13 mouse cellular contexts compared by ENCODE assay signal in genomic region chr1:160520665-160521064, GRCm38 (mm10).
DNase-seq lines count a peak whose midpoint lies in the region; ATAC-seq and TF ChIP-seq lines count a peak whose summit lies in the region.
"Had no signal": no experiment of that assay in that cellular context is flagged by ENCODE, and none has a peak within 500 bp of the region (broad histone marks: within the 10 kb centered on the region; RNA-seq: fewer than 3 reads in every experiment).

No protein-coding gene starts in this region.

- DNase-seq in heart, postnatal 36 days, result no peak
- peak; percentile 3 for DNase-seq in urinary bladder, postnatal 14 days (ENCODE audit: low spot score)
- DNase-seq in urinary bladder, postnatal 36 days (ENCODE audit: low spot score in 2 of 2), result no peak
- DNase-seq in embryonic facial prominence, embryonic 14.5 days (ENCODE audit: low spot score), result peak; percentile 7
- no peak for DNase-seq in frontal cortex, postnatal 25 days (ENCODE audit: low spot score in 2 of 2)
- DNase-seq: cerebellum, adult 2 months; kidney, adult 18-20 months; lung, embryonic 14.5 days; spleen, adult 18-20 months had no signal

- no peak for TF ChIP-seq CTCF in intestine, postnatal 0 days (IDR thresholded peaks at IDR 0.05; ENCODE audit: low read depth)

- peak; percentile 61 for ATAC-seq in heart, embryonic 14.5 days (ENCODE audit: insufficient number of reproducible peaks, insufficient read depth, low FRiP score, low read depth)
- 0 out of 2 replicates have a peak, but pooled peaks have one; percentile 41 for ATAC-seq in embryonic facial prominence, embryonic 14.5 days (ENCODE audit: low read depth)
- no peak for ATAC-seq in intestine, postnatal 0 days
- ATAC-seq in intestine, embryonic 16.5 days, result no peak

- no peaks in the 10 kb centered on the region for H3K9me3 ChIP-seq in heart, embryonic 14.5 days (ENCODE audit: control insufficient read depth, low read length)
- H3K9me3 ChIP-seq in embryonic facial prominence, embryonic 14.5 days (ENCODE audit: control insufficient read depth, low read length), result no peaks in the 10 kb centered on the region
- H3K9me3 ChIP-seq in intestine, postnatal 0 days (ENCODE audit: control insufficient read depth), result no peaks in the 10 kb centered on the region
- H3K9me3 ChIP-seq in intestine, embryonic 16.5 days (ENCODE audit: control insufficient read depth, low read length), result no peaks in the 10 kb centered on the region
- H3K9me3 ChIP-seq: megakaryocyte, embryonic 14.5 days had no signal

- 23% methylated on average over 3 of the region's 3 CpGs for WGBS in heart, embryonic 14.5 days
- 32% methylated on average over 3 of the region's 3 CpGs for WGBS in embryonic facial prominence, embryonic 14.5 days
- WGBS in intestine, postnatal 0 days, result 65% methylated on average over 3 of the region's 3 CpGs
- WGBS in intestine, embryonic 16.5 days, result 50% methylated on average over 3 of the region's 3 CpGs

- H3K9ac ChIP-seq in heart, embryonic 14.5 days (ENCODE audit: low read length), result no peak overlapping the region
- H3K9ac ChIP-seq in embryonic facial prominence, embryonic 14.5 days (ENCODE audit: low read depth, low read length), result no peak overlapping the region
- H3K9ac ChIP-seq in intestine, postnatal 0 days (ENCODE audit: low read depth, low read length), result no peak overlapping the region
- no peak overlapping the region for H3K9ac ChIP-seq in intestine, embryonic 16.5 days (ENCODE audit: low read depth, low read length)
- H3K9ac ChIP-seq: lung, embryonic 14.5 days had no signal

- H3K4me3 ChIP-seq in heart, embryonic 14.5 days (ENCODE audit: control insufficient read depth in 1 of 2, insufficient read depth in 1 of 2, low read depth in 1 of 2, low read length in 2 of 2), result no peak overlapping the region
- no peak overlapping the region for H3K4me3 ChIP-seq in embryonic facial prominence, embryonic 14.5 days (ENCODE audit: low read depth, low read length)
- H3K4me3 ChIP-seq in intestine, postnatal 0 days (ENCODE audit: low read depth, low read length), result no peak overlapping the region
- no peak overlapping the region for H3K4me3 ChIP-seq in intestine, embryonic 16.5 days (ENCODE audit: low read length)
- H3K4me3 ChIP-seq: megakaryocyte, embryonic 14.5 days had no signal

- peak overlapping the region; percentile 35 to 78 for H3K27ac ChIP-seq in heart, embryonic 14.5 days (replicated peaks in 1 of 2; ENCODE audit: control insufficient read depth in 1 of 2, insufficient read depth in 1 of 2, low read depth in 2 of 2, low read length in 2 of 2)
- H3K27ac ChIP-seq in embryonic facial prominence, embryonic 14.5 days (replicated peaks; ENCODE audit: low read depth, low read length), result no peak overlapping the region
- H3K27ac ChIP-seq in intestine, postnatal 0 days (ENCODE audit: low read depth, low read length), result no peak overlapping the region
- H3K27ac ChIP-seq in intestine, embryonic 16.5 days (ENCODE audit: low read length), result no peak overlapping the region

- no peaks in the 10 kb centered on the region for H3K27me3 ChIP-seq in heart, embryonic 14.5 days (ENCODE audit: control insufficient read depth, insufficient read depth, low read length)
- no peaks in the 10 kb centered on the region for H3K27me3 ChIP-seq in embryonic facial prominence, embryonic 14.5 days (replicated peaks; ENCODE audit: control insufficient read depth, insufficient read depth, low read length)
- H3K27me3 ChIP-seq in intestine, postnatal 0 days (replicated peaks; ENCODE audit: control insufficient read depth, insufficient read depth, low read length), result no peaks in the 10 kb centered on the region
- H3K27me3 ChIP-seq in intestine, embryonic 16.5 days (replicated peaks; ENCODE audit: control insufficient read depth, insufficient read depth, low read length), result no peaks in the 10 kb centered on the region
- H3K27me3 ChIP-seq: megakaryocyte, embryonic 14.5 days had no signal

- H3K36me3 ChIP-seq in heart, embryonic 14.5 days (ENCODE audit: control insufficient read depth, insufficient read depth, low read length), result no peaks in the 10 kb centered on the region
- H3K36me3 ChIP-seq in embryonic facial prominence, embryonic 14.5 days (ENCODE audit: control insufficient read depth, insufficient read depth, low read length), result no peaks in the 10 kb centered on the region
- H3K36me3 ChIP-seq in intestine, postnatal 0 days (ENCODE audit: control insufficient read depth, insufficient read depth), result no peaks in the 10 kb centered on the region
- no peaks in the 10 kb centered on the region for H3K36me3 ChIP-seq in intestine, embryonic 16.5 days (ENCODE audit: control insufficient read depth, insufficient read depth, low read length)

- no peak overlapping the region for H3K4me2 ChIP-seq in heart, embryonic 14.5 days (ENCODE audit: low read length)
- no peak overlapping the region for H3K4me2 ChIP-seq in embryonic facial prominence, embryonic 14.5 days (ENCODE audit: low read depth, low read length)
- H3K4me2 ChIP-seq in intestine, postnatal 0 days (replicated peaks; ENCODE audit: low read depth), result no peak overlapping the region
- no peak overlapping the region for H3K4me2 ChIP-seq in intestine, embryonic 16.5 days (ENCODE audit: low read depth, low read length)
- H3K4me2 ChIP-seq: lung, embryonic 14.5 days had no signal

- H3K4me1 ChIP-seq in heart, embryonic 14.5 days (ENCODE audit: control insufficient read depth in 2 of 2, insufficient read depth in 2 of 2, low read length in 2 of 2), result peaks cover 2 to 19% of the 10 kb centered on the region in 2 experiments
- no peaks in the 10 kb centered on the region for H3K4me1 ChIP-seq in embryonic facial prominence, embryonic 14.5 days (ENCODE audit: control insufficient read depth, insufficient read depth, low read length)
- H3K4me1 ChIP-seq in intestine, postnatal 0 days (replicated peaks; ENCODE audit: control insufficient read depth, insufficient read depth, low read length), result no peaks in the 10 kb centered on the region
- no peaks in the 10 kb centered on the region for H3K4me1 ChIP-seq in intestine, embryonic 16.5 days (ENCODE audit: control insufficient read depth, insufficient read depth, low read length)

- intact Hi-C loops in heart, postnatal 36 days (cut with DNase I), result no loop called here

Comparison
In these comparisons a context has a peak if more than half of its experiments do, and no peak if none do; other contexts are left out.
1. DNase-seq: peak in urinary bladder, postnatal 14 days (single experiment) and embryonic facial prominence, embryonic 14.5 days (single experiment); none in heart, postnatal 36 days (0 of 2), urinary bladder, postnatal 36 days (0 of 2) and frontal cortex, postnatal 25 days (0 of 2).
2. ATAC-seq: peak in heart, embryonic 14.5 days (single experiment) and embryonic facial prominence, embryonic 14.5 days (single experiment); none in intestine, postnatal 0 days (single experiment) and intestine, embryonic 16.5 days (single experiment).
3. H3K27ac ChIP-seq: peak in heart, embryonic 14.5 days (2 of 2); none in embryonic facial prominence, embryonic 14.5 days (single experiment), intestine, postnatal 0 days (single experiment) and intestine, embryonic 16.5 days (single experiment).